Mouse (Mus musculus) granulocyte monocyte progenitor cell, adult 5-6 weeks (primary cell): Measurements from ENCODE around the gene Tbc1d16. TPM values are rescaled to one million over a fixed set of nuclear protein-coding genes. Genes with fewer than 3 reads are reported as not detected.

Experiments used
- ATAC-seq: replicated peaks from 2 replicates; pipeline ENCODE4 v1.8.0; 2016; ENCODE audit warnings: mild to moderate bottlenecking, moderate TSS enrichment, inconsistent platforms; ENCODE audit not compliant: poor library complexity, severe bottlenecking
- total RNA-seq, 2 experiments: library from RNA; stranded (forward) in 1 of 2; stranded (reverse) in 1 of 2; fragments of 200-712, 200-1000 nt in 1 of 2; fragments of >200 nt in 1 of 2; fragmentation: Nextera tagmentation in 1 of 2; gene quantifications; 2 replicates each; pipeline ENCODE4 v1.2.3; 2014 to 2017

Tbc1d16 gene
- total RNA-seq, 2 experiments from 2014 or later: 2.1 to 8.6 TPM

GRCm38 (mm10) chr11:119183684-119184310, 44.5 kb downstream of the Tbc1d16 start:
- ATAC-seq: no peak

GRCm38 (mm10) chr11:119181861-119182395, 46.4 kb downstream of the Tbc1d16 start:
- ATAC-seq: no peak

GRCm38 (mm10) chr11:119180824-119181582, 47.3 kb downstream of the Tbc1d16 start:
- no peak for ATAC-seq

GRCm38 (mm10) chr11:119178317-119178716, 50.0 kb downstream of the Tbc1d16 start:
- ATAC-seq: no peak

GRCm38 (mm10) chr11:119176389-119177179, 51.7 kb downstream of the Tbc1d16 start:
- no peak for ATAC-seq

GRCm38 (mm10) chr11:119171588-119171987, 56.7 kb downstream of the Tbc1d16 start:
- no peak for ATAC-seq

GRCm38 (mm10) chr11:119168851-119169250, 59.4 kb downstream of the Tbc1d16 start:
- no peak for ATAC-seq

- peak; percentile 71 for ATAC-seq
Observed at GRCm38 (mm10) chr11:119165995-119166394, 62.3 kb downstream of the Tbc1d16 start.

GRCm38 (mm10) chr11:119164375-119164774, 63.9 kb downstream of the Tbc1d16 start:
- no peak for ATAC-seq

- ATAC-seq: no peak
Observed at GRCm38 (mm10) chr11:119163734-119163992, 64.6 kb downstream of the Tbc1d16 start.

- no peak for ATAC-seq
Observed at GRCm38 (mm10) chr11:119162959-119163733, 65.2 kb downstream of the Tbc1d16 start.

GRCm38 (mm10) chr11:119161665-119162064, 66.6 kb downstream of the Tbc1d16 start:
- ATAC-seq: no peak

- ATAC-seq: no peak
Observed at GRCm38 (mm10) chr11:119160050-119160449, 68.2 kb downstream of the Tbc1d16 start.

- no peak for ATAC-seq
Observed at GRCm38 (mm10) chr11:119159496-119159895, 68.8 kb downstream of the Tbc1d16 start.

- ATAC-seq: no peak
Observed at GRCm38 (mm10) chr11:119157377-119158189, 70.7 kb downstream of the Tbc1d16 start.

- no peak for ATAC-seq
Observed at GRCm38 (mm10) chr11:119156481-119157254, 71.6 kb downstream of the Tbc1d16 start.

GRCm38 (mm10) chr11:119155638-119156480, 72.4 kb downstream of the Tbc1d16 start:
- no peak for ATAC-seq

- ATAC-seq: no peak
Observed at GRCm38 (mm10) chr11:119152321-119152831, 75.9 kb downstream of the Tbc1d16 start.
